Mouse (Mus musculus) liver, adult 2 months (tissue): ENCODE measurements at regions not wholly inside any gene's neighbourhood (a gene's known extent, or its start where the extent isn't known, plus 50 kb on each side); places are given as distances from the start of the nearest gene placed in this dataset.

Source experiments
- DNase-seq: peaks from one replicate; pipeline ENCODE4 v3.0.0-alpha.2; 2011; ENCODE audit warnings: low read depth, low spot score; ENCODE audit errors: extremely low read depth
- H3K27ac ChIP-seq: fragments of 200-500 bp; replicated peaks from 2 replicates; pipeline ENCODE4 v1.5.1; 2012; ENCODE audit warnings: low read depth, mild to moderate bottlenecking, control low read depth, inconsistent platforms, low read length; ENCODE audit not compliant: insufficient read depth
- H3K27me3 ChIP-seq: fragments of 200-500 bp; 2 replicates; pipeline ENCODE4 v1.6.1; 2012; ENCODE audit warnings: mild to moderate bottlenecking, moderate library complexity, low read length, inconsistent platforms; ENCODE audit not compliant: control insufficient read depth, insufficient read depth
- H3K36me3 ChIP-seq: fragments of 200-500 bp; 2 replicates; pipeline ENCODE4 v1.6.1; 2012; ENCODE audit warnings: low read length, inconsistent platforms; ENCODE audit not compliant: control insufficient read depth, insufficient read depth
- H3K4me1 ChIP-seq: fragments of 200-500 bp; 2 replicates; pipeline ENCODE4 v1.6.1; 2011; ENCODE audit warnings: low read length; ENCODE audit not compliant: control insufficient read depth, insufficient read depth
- H3K4me3 ChIP-seq: fragments of 200-500 bp; 2 replicates; pipeline ENCODE4 v1.5.1; 2011; ENCODE audit warnings: low read depth, mild to moderate bottlenecking, control low read depth, low read length, moderate library complexity; ENCODE audit not compliant: insufficient read depth
- H3K79me2 ChIP-seq: fragments of 200-500 bp; 2 replicates; pipeline ENCODE4 v1.6.1; 2012; ENCODE audit warnings: inconsistent platforms, mild to moderate bottlenecking, low read length, moderate library complexity; ENCODE audit not compliant: control insufficient read depth, insufficient read depth
- H3K9ac ChIP-seq: fragments of 200-500 bp; 2 replicates; pipeline ENCODE4 v1.6.1; 2012; ENCODE audit warnings: low read depth, mild to moderate bottlenecking, control low read depth, inconsistent platforms, low read length
- CTCF ChIP-seq: fragments of 200-500 bp; IDR thresholded peaks from 2 replicates; pipeline ENCODE4 v1.5.1; 2011; ENCODE audit warnings: low read depth, low read length, control low read depth
- POLR2A ChIP-seq: fragments of 200-500 bp; IDR thresholded peaks from 2 replicates; pipeline ENCODE4 v1.6.1; 2011; ENCODE audit warnings: low read length, control low read depth; ENCODE audit not compliant: insufficient read depth; ENCODE audit errors: extremely low read depth
- WGBS: fragments of 180-500 bp; shearing (Covaris S2); methylation state at CpG from one replicate; pipeline ENCODE4 v1.1.7; 2018; 5-methylcytosine and 5-hydroxymethylcytosine counted together

DNA sequence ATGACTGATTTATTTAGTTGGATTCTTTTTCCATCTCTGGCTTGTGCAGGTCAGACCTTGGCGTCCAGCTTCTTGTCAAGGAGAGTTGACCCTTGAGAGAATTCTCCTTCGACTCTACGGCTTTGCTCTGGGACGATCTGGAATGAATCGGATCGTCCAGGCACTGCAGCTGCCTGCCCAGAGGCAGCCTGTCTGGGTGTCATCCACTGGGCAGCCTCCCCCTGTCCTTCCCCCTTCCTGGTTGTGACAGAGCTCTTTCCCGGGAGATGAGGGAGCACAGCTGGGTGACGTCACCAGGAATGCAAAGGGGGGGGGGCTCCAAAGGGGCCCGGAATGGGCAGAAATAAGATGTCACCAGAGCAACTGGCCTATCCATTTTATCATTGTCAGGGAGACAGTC, 101.9 kb downstream of the Gm525 start:
- TF ChIP-seq CTCF (no peak), POLR2A (no peak)
- H3K79me2 ChIP-seq: no peaks in the 10 kb centered on the region
- DNase-seq: no peak
- no peaks in the 10 kb centered on the region for H3K36me3 ChIP-seq
- no peak overlapping the region for H3K27ac ChIP-seq
- H3K4me1 ChIP-seq: no peaks in the 10 kb centered on the region
- no peaks in the 10 kb centered on the region for H3K27me3 ChIP-seq
- no peak overlapping the region for H3K4me3 ChIP-seq
- H3K9ac ChIP-seq: no peak overlapping the region
- WGBS: 17% methylated on average over 9 of the region's 9 CpGs

DNA sequence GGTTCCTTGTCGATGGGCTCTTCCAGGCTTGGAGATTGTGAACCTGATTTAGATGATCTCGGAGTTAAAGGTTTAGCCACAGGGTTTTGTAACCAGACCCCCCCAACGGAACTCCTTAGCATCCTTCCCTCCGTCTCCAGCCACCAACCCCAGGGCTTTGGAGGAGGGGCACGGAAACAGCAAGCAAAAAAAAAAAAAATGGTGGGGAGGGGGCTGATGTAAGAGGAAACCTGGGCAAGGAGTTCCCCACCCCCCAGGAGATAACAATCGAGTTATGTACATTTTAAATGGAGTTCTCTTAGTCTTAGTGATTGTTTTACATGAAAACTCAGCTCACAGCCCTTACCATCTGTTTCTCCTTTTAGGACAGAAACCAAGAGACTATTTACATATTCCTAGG, 101.3 kb downstream of the Gm525 start:
- TF ChIP-seq CTCF (no peak), POLR2A (no peak)
- Histone ChIP-seq H3K4me3 (no peak overlapping the region), H3K79me2 (no peaks in the 10 kb centered on the region), H3K27me3 (no peaks in the 10 kb centered on the region), H3K4me1 (no peaks in the 10 kb centered on the region), H3K27ac (no peak overlapping the region), H3K36me3 (no peaks in the 10 kb centered on the region), H3K9ac (no peak overlapping the region)
- WGBS: 38% methylated on average over 6 of the region's 6 CpGs
- no peak for DNase-seq

DNA sequence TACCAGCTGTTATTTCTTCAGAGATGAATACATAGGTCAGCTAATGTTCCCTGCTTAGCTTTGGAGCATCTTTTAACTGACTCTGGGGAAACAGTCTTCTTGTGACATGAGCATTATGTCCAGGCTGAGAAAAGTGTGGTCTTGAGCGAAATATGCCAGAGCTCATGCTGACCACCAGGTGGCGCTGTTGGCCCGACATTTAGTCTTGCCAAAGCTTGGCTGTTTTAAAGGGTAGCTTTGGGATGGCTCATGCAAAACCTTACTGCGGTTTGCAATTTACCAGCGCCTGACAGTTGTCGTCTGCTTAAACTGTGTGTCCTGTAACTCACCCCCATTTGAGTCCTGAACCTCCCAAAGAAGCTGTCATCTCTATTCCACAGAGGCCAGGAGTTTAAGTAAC, 91.6 kb downstream of the Gm525 start:
- 12% methylated on average over 6 of the region's 6 CpGs for WGBS
- Histone ChIP-seq H3K27ac (no peak overlapping the region), H3K9ac (no peak overlapping the region), H3K4me3 (no peak overlapping the region), H3K79me2 (no peaks in the 10 kb centered on the region), H3K36me3 (no peaks in the 10 kb centered on the region), H3K4me1 (no peaks in the 10 kb centered on the region), H3K27me3 (no peaks in the 10 kb centered on the region; the same call in 1 of the 2 replicates)
- DNase-seq: peak; percentile 50
- peak; percentile 94 for TF ChIP-seq CTCF
- TF ChIP-seq POLR2A: no peak

DNA sequence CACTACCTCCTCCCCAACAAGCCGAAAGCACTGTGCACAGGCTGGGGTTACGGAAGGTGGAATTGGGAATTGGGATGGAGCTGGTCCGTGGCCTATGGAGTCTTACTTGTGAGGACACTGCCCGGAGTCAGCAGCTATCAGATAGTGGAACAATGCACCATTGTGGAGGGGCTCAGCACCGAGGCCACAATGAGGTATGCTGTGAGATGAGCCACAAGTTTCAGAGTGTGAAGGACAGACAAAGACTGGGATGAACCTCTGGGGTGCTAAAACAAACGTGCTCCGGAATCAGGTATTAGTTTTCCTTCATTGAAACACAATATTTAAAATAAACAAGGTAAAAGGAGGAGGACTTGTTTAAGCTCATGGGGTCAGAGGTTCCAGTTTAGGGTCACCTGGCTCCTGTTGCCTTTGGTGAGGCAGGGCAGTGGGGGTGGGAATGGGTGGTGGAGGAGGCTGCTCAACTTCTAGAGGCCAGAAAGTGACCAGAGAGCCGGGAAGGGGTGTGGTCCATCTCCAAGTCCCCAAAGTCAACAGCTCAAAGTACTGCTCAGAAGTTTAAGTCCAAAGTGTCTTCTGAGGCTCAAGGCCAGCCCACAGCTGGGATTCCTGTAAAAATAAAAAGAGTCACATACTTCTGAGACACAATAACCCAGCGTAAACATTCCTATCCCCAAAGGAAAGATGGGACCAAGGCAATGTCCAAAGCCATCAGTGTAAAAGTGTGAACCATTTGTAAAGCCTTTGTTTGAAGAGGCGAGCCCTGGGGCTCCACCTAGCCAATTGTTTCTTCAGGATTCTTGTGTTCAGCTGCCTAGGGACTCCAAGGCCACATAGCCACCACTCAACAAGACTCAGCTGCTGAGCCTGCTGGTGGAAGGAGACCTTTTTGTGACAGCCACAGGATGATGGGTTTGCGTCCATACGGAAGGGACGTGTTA, 80.1 kb downstream of the Gm525 start:
- WGBS: 64% methylated on average over 13 of the region's 13 CpGs
- TF ChIP-seq CTCF (no peak), POLR2A (no peak)
- no peak for DNase-seq

DNA sequence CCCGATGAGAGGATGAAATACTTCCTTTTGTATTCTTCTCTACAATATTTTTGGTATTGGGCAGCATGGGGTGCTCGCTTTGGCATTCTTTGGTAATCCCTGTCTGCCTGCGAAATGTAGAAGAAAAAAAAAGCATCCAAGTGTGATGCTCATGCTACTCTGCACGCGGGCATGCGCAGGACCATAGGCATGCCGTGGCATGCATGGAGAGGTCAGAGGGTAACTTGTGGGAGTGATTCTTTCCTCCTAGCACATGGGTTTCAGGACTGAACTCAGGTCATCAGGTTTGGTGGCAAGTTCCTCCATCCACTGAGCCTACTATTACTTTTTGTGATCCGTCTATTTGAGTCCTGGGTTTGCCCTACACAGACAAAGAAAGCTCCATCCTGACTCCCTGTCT, 74.3 kb downstream of the Gm525 start:
- Histone ChIP-seq H3K79me2 (no peaks in the 10 kb centered on the region), H3K27ac (no peak overlapping the region), H3K9ac (no peak overlapping the region), H3K4me3 (no peak overlapping the region), H3K36me3 (no peaks in the 10 kb centered on the region), H3K4me1 (no peaks in the 10 kb centered on the region), H3K27me3 (no peaks in the 10 kb centered on the region)
- TF ChIP-seq POLR2A (no peak), CTCF (no peak)
- DNase-seq: no peak
- WGBS: 94% methylated on average over 8 of the region's 8 CpGs

More for the DNA sequence above, 80.1 kb downstream of the Gm525 start:
- Histone ChIP-seq H3K4me1 (no peaks in the 10 kb centered on the region), H3K27me3 (no peaks in the 10 kb centered on the region), H3K36me3 (no peaks in the 10 kb centered on the region), H3K4me3 (no peak overlapping the region), H3K79me2 (no peaks in the 10 kb centered on the region), H3K27ac (no peak overlapping the region), H3K9ac (no peak overlapping the region)
